Mouse (Mus musculus): ENCODE data around the gene 4933434E20Rik. TPM values are rescaled to one million over a fixed set of nuclear protein-coding genes. Genes with fewer than 3 reads are reported as not detected.

Gene 4933434E20Rik
- 184 and 187 TPM in 2 replicates for polyA plus RNA-seq (2015; fragmentation: Nextera tagmentation; extraction: Ambion mirVana)

GRCm38 (mm10) chr3:90051441-90052350, at the start of gene 4933434E20Rik:
Gene 4933434E20Rik (plus strand): TSS chr3:90051636.
- WGBS: under 1% methylated on average over 40 of the region's 43 CpGs
- Histone ChIP-seq H3K36me3 (ENCODE audit: insufficient read depth, low read length) (peaks cover 17% of the 10 kb centered on the region; the same call in 1 of the 2 replicates), H3K4me1 (ENCODE audit: insufficient read depth, low read length) (peaks cover 25% of the 10 kb centered on the region), H3K9ac (replicated peaks; ENCODE audit: low read length) (peak within 1 kb of the TSS; percentile 96), H3K9me3 (ENCODE audit: low read length) (no peaks in the 10 kb centered on the region), H3K4me2 (replicated peaks; ENCODE audit: low read depth, low read length) (peak within 1 kb of the TSS; percentile 60), H3K4me3 (ENCODE audit: low read length) (peak within 1 kb of the TSS; percentile 65), H3K27ac (ENCODE audit: low read length) (peak within 1 kb of the TSS; percentile 98), H3K27me3 (ENCODE audit: insufficient read depth, low read length) (no peaks in the 10 kb centered on the region)
- ATAC-seq (ENCODE audit: low FRiP score, low TSS enrichment): peak; percentile 87

DNA sequence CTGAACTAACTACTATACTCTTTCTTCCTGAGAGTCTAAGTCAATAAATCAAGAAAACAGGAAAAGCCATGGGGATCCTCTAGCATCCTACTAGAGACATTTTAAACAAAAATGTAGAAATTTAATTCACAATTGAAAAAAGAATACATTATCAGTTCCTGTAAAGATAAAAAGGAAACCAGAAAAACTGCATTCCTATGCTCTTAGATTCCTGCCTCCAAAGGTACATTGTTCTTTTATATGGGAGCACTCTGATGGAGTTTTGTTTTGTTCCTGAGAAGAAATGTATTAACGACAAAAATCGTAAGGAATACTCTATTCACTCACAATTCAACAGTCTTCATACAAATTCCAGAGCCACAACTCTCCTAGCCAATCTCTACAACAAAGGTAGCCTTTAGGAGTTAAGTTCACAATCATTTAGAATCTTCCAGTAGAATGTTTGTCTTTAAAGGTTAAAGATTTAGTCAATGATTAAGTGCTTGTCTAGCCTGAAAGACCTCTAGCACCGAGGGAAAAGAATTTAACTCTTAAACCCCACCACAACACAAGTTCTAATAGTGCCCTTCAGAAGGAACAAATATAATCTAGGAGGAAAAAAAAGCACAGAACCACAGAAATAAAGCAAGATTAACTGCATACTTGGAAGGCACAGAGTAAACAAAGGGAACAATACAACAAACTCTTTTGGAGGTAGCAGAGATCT, 47.2 kb upstream of the 4933434E20Rik start:
- ATAC-seq (ENCODE audit: low FRiP score, low TSS enrichment): 0 out of 2 replicates have a peak, but pooled peaks have one; percentile 67
- peaks cover 52% of the 10 kb centered on the region for H3K36me3 ChIP-seq (ENCODE audit: insufficient read depth, low read length)
- H3K4me3 ChIP-seq (ENCODE audit: low read length): no peak overlapping the region
- no peaks in the 10 kb centered on the region for H3K27me3 ChIP-seq (ENCODE audit: insufficient read depth, low read length)
- no peak overlapping the region for H3K9ac ChIP-seq (replicated peaks; ENCODE audit: low read length)
- H3K4me2 ChIP-seq (replicated peaks; ENCODE audit: low read depth, low read length): peak overlapping the region; percentile 23; the same call in 1 of the 2 replicates
- no peaks in the 10 kb centered on the region for H3K9me3 ChIP-seq (ENCODE audit: low read length)
- peak overlapping the region; percentile 84 for H3K27ac ChIP-seq (ENCODE audit: low read length)
- H3K4me1 ChIP-seq (ENCODE audit: insufficient read depth, low read length): peaks cover 18% of the 10 kb centered on the region
- WGBS: 40% methylated on average over 3 of the region's 3 CpGs

GRCm38 (mm10) chr3:90010291-90010690, 41.1 kb upstream of the 4933434E20Rik start:
- Histone ChIP-seq H3K36me3 (ENCODE audit: insufficient read depth, low read length) (peaks cover 80% of the 10 kb centered on the region), H3K4me2 (replicated peaks; ENCODE audit: low read depth, low read length) (no peak overlapping the region), H3K27ac (ENCODE audit: low read length) (no peak overlapping the region), H3K4me1 (ENCODE audit: insufficient read depth, low read length) (peaks cover 5% of the 10 kb centered on the region; the same call in 1 of the 2 replicates), H3K4me3 (ENCODE audit: low read length) (no peak overlapping the region), H3K27me3 (ENCODE audit: insufficient read depth, low read length) (no peaks in the 10 kb centered on the region), H3K9ac (replicated peaks; ENCODE audit: low read length) (no peak overlapping the region), H3K9me3 (ENCODE audit: low read length) (no peaks in the 10 kb centered on the region)
- ATAC-seq (ENCODE audit: low FRiP score, low TSS enrichment): no peak
- WGBS: 62% methylated on average over 2 of the region's 2 CpGs

DNA sequence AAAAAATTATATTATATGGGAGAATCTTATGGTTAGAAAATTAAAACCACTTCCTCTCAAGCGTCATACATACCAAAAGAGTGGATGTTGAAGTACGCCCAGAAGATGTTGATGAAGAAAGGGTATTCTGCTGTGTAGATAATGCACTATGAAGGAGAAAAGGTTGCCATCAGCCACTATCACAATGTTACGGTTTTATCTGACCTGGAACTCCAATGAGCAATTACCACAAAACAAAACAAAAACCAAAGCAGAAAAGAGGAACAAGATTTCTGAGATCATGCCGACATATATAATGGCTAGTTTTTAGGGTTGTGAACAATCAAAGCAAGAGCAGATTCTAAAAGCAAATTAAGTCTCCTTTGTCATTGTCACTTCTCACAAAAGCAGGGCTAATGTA, 34.8 kb upstream of the 4933434E20Rik start:
- H3K4me2 ChIP-seq (replicated peaks; ENCODE audit: low read depth, low read length): no peak overlapping the region
- WGBS: 94% methylated on average over 4 of the region's 4 CpGs
- no peaks in the 10 kb centered on the region for H3K27me3 ChIP-seq (ENCODE audit: insufficient read depth, low read length)
- H3K9me3 ChIP-seq (ENCODE audit: low read length): no peaks in the 10 kb centered on the region
- H3K9ac ChIP-seq (replicated peaks; ENCODE audit: low read length): no peak overlapping the region
- no peak overlapping the region for H3K27ac ChIP-seq (ENCODE audit: low read length)
- H3K36me3 ChIP-seq (ENCODE audit: insufficient read depth, low read length): peaks cover 86% of the 10 kb centered on the region
- no peak overlapping the region for H3K4me3 ChIP-seq (ENCODE audit: low read length)
- no peak for ATAC-seq (ENCODE audit: low FRiP score, low TSS enrichment)
- H3K4me1 ChIP-seq (ENCODE audit: insufficient read depth, low read length): no peaks in the 10 kb centered on the region

DNA sequence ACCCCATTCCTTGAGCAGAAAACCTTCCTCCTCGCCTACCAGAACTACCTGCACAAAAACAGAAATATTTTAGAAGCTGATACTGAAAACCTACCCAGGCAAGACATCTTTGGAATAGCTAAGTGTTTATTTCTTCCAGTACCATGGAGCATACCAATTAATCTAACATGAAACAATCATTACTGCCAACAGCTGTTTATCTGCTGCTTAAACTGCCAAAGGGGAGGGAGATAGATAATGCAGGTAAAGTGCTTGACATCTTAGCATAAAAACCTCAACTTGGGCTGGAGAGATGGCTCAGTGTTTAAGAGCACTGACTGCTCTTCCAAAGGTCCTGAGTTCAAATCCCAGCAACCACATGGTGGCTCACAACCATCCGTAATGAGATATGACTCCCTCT, 16.8 kb upstream of the 4933434E20Rik start:
- 89% methylated on average over 2 of the region's 2 CpGs for WGBS

DNA sequence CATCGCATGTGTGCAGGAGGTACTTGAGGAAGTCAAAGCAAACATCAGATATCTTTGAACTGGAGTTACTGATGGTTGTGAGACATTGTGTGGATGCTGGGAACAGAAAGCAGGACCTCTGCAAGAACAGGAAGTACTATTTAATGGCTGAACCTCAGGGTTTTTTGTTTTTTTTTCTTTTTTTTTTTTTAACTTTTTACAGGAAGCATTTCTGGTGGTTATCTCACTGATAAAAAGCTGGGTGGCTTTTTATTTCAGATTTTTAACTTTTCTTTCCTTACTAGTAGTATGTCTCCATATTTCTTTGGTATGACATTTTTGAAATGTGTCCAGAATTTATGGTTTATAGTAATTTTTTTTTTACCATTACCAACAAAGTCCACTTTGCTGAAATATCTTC, 15.2 kb upstream of the 4933434E20Rik start:
- H3K9me3 ChIP-seq (ENCODE audit: low read length): no peaks in the 10 kb centered on the region
- H3K9ac ChIP-seq (replicated peaks; ENCODE audit: low read length): no peak overlapping the region
- H3K4me2 ChIP-seq (replicated peaks; ENCODE audit: low read depth, low read length): no peak overlapping the region
- no peak overlapping the region for H3K27ac ChIP-seq (ENCODE audit: low read length)
- no peaks in the 10 kb centered on the region for H3K4me1 ChIP-seq (ENCODE audit: insufficient read depth, low read length)
- WGBS: 94% methylated on average over 1 of the region's 1 CpGs
- peaks cover 56% of the 10 kb centered on the region for H3K36me3 ChIP-seq (ENCODE audit: insufficient read depth, low read length)
- H3K27me3 ChIP-seq (ENCODE audit: insufficient read depth, low read length): no peaks in the 10 kb centered on the region
- H3K4me3 ChIP-seq (ENCODE audit: low read length): no peak overlapping the region
- no peak for ATAC-seq (ENCODE audit: low FRiP score, low TSS enrichment)

More for the DNA sequence above, 16.8 kb upstream of the 4933434E20Rik start:
- Histone ChIP-seq H3K4me2 (replicated peaks; ENCODE audit: low read depth, low read length) (no peak overlapping the region), H3K36me3 (ENCODE audit: insufficient read depth, low read length) (peaks cover 51% of the 10 kb centered on the region), H3K4me3 (ENCODE audit: low read length) (no peak overlapping the region), H3K27ac (ENCODE audit: low read length) (no peak overlapping the region), H3K9ac (replicated peaks; ENCODE audit: low read length) (no peak overlapping the region), H3K27me3 (ENCODE audit: insufficient read depth, low read length) (no peaks in the 10 kb centered on the region), H3K9me3 (ENCODE audit: low read length) (no peaks in the 10 kb centered on the region), H3K4me1 (ENCODE audit: insufficient read depth, low read length) (no peaks in the 10 kb centered on the region)
- no peak for ATAC-seq (ENCODE audit: low FRiP score, low TSS enrichment)

- no peaks in the 10 kb centered on the region for H3K9me3 ChIP-seq (ENCODE audit: low read length)
- H3K27ac ChIP-seq (ENCODE audit: low read length): no peak overlapping the region
- peaks cover 22% of the 10 kb centered on the region for H3K4me1 ChIP-seq (ENCODE audit: insufficient read depth, low read length)
- H3K36me3 ChIP-seq (ENCODE audit: insufficient read depth, low read length): peaks cover 16% of the 10 kb centered on the region; the same call in 1 of the 2 replicates
- H3K4me3 ChIP-seq (ENCODE audit: low read length): no peak overlapping the region
- WGBS: 33% methylated on average over 3 of the region's 3 CpGs
- no peaks in the 10 kb centered on the region for H3K27me3 ChIP-seq (ENCODE audit: insufficient read depth, low read length)
- H3K9ac ChIP-seq (replicated peaks; ENCODE audit: low read length): no peak overlapping the region
- H3K4me2 ChIP-seq (replicated peaks; ENCODE audit: low read depth, low read length): no peak overlapping the region
- ATAC-seq (ENCODE audit: low FRiP score, low TSS enrichment): no peak
These were observed 1.7 kb upstream of the 4933434E20Rik start for GRCm38 (mm10) chr3:90049691-90050090.

DNA sequence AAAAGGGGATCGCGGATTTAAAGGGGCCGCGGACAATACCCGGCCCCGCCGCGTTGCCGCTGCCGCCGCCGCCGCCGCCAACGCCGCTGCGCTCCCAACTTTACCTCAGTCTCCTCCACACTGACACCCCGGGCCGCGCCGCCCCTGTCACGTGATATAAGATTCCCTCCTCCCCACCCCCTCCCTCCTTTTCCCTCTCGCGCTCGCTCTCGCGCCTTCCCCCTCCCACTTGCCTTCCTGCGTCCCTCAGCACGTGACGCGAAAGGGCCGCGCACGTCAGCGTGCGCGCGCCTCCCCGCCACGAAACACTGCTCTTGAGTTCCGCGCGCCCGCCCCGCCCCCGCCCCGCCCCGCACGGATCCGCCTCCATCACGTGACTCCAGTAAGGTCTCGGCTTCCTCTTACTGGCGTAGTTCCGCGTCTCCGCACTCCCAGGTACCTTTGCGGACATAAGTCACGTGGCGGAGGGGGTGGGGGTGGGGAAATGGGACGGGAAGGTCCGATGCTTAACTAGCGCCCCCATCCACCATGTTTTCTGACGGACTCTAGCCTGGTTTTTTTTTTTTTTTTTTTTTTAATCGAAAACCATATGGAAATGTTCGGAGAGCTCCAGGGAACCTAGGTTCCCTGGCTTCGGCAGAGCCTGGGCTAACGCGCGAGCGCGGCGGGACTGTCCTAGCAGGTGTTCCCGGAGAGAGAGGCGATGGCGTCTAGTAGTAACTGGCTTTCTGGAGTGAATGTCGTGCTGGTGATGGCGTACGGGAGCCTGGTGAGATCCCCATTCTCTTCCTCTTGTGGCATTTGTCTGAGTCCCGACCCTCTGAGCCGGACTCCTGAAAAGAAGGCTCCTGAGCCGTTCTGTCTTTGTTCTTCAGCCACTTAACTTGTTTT, 1.2 kb downstream of the 4933434E20Rik start, which contains the start of gene Ubap2l:
Gene Ubap2l (minus strand): TSS at position 278 of the 891 bp plus-strand sequence.
- H3K9ac ChIP-seq (replicated peaks; ENCODE audit: low read length): peak within 1 kb of the TSS; percentile 96
- H3K4me3 ChIP-seq (ENCODE audit: low read length): peak within 1 kb of the TSS; percentile 74
- peak; percentile 96 for ATAC-seq (ENCODE audit: low FRiP score, low TSS enrichment)
- H3K27ac ChIP-seq (ENCODE audit: low read length): peak within 1 kb of the TSS; percentile 98
- H3K36me3 ChIP-seq (ENCODE audit: insufficient read depth, low read length): peaks cover 24% of the 10 kb centered on the region; the same call in 1 of the 2 replicates
- under 1% methylated on average over 49 of the region's 81 CpGs for WGBS
- H3K4me2 ChIP-seq (replicated peaks; ENCODE audit: low read depth, low read length): peak within 1 kb of the TSS; percentile 75
- no peaks in the 10 kb centered on the region for H3K27me3 ChIP-seq (ENCODE audit: insufficient read depth, low read length)
- H3K4me1 ChIP-seq (ENCODE audit: insufficient read depth, low read length): peaks cover 25% of the 10 kb centered on the region
- H3K9me3 ChIP-seq (ENCODE audit: low read length): no peaks in the 10 kb centered on the region

DNA sequence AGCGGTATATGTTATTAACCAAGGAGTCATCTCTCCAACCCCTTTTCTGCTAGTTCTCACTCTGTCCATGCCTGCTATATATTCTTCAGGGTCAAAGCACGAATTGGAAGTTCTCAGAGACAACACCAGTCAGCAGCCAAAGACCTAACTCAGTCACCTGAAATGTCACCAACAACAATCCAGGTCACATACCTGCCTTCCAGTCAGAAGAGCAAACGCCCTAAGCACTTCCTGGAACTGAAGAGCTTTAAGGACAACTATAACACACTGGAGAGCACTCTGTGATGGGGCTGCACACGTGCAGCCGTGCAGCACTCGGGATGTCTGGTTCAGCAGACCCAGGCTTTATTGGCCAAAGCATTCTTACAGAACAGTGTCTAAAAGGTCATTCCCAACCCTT, 10.1 kb downstream of the 4933434E20Rik start:
- no peak for ATAC-seq (ENCODE audit: low FRiP score, low TSS enrichment)
- no peaks in the 10 kb centered on the region for H3K4me1 ChIP-seq (ENCODE audit: insufficient read depth, low read length)
- WGBS: 94% methylated on average over 6 of the region's 6 CpGs
- no peak overlapping the region for H3K4me3 ChIP-seq (ENCODE audit: low read length)
- H3K27me3 ChIP-seq (ENCODE audit: insufficient read depth, low read length): no peaks in the 10 kb centered on the region
- H3K27ac ChIP-seq (ENCODE audit: low read length): no peak overlapping the region
- H3K36me3 ChIP-seq (ENCODE audit: insufficient read depth, low read length): peaks cover 55% of the 10 kb centered on the region
- no peaks in the 10 kb centered on the region for H3K9me3 ChIP-seq (ENCODE audit: low read length)
- no peak overlapping the region for H3K4me2 ChIP-seq (replicated peaks; ENCODE audit: low read depth, low read length)
- H3K9ac ChIP-seq (replicated peaks; ENCODE audit: low read length): no peak overlapping the region

Measured in kidney, embryonic 16.5 days (tissue).